Mouse (Mus musculus) hindbrain, embryonic 12.5 days (tissue): Measurements from ENCODE around the gene Sparc. TPM values are rescaled to one million over a fixed set of nuclear protein-coding genes. Genes with fewer than 3 reads are reported as not detected.

Experiments used
- ATAC-seq: fragments of 200-750 bp; cut with Nextera tagmentation; 2 replicates; pipeline ENCODE4 v1.8.0; 2017; ENCODE audit warnings: moderate TSS enrichment; ENCODE audit not compliant: low FRiP score
- H3K27ac ChIP-seq: fragments of 300-500 bp; sonication (generic); 2 replicates; pipeline ENCODE4 v1.5.1; 2016; ENCODE audit warnings: mild to moderate bottlenecking
- H3K27me3 ChIP-seq: fragments of 300-500 bp; sonication (generic); 2 replicates; pipeline ENCODE4 v1.6.1; 2016; ENCODE audit warnings: mild to moderate bottlenecking
- H3K36me3 ChIP-seq: fragments of 300-500 bp; sonication (generic); 2 replicates; pipeline ENCODE4 v1.6.1; 2016; ENCODE audit warnings: mild to moderate bottlenecking
- H3K4me1 ChIP-seq: fragments of 300-500 bp; sonication (generic); 2 replicates; pipeline ENCODE4 v1.6.1; 2016
- H3K4me2 ChIP-seq: fragments of 300-500 bp; sonication (generic); replicated peaks from 2 replicates; pipeline ENCODE4 v1.6.1; 2016; ENCODE audit warnings: mild to moderate bottlenecking
- H3K4me3 ChIP-seq: fragments of 300-500 bp; sonication (generic); 2 replicates; pipeline ENCODE4 v1.5.1; 2016; ENCODE audit warnings: mild to moderate bottlenecking
- H3K9ac ChIP-seq: fragments of 300-500 bp; sonication (generic); 2 replicates; pipeline ENCODE4 v1.6.1; 2016; ENCODE audit warnings: mild to moderate bottlenecking, moderate library complexity
- H3K9me3 ChIP-seq: fragments of 300-500 bp; sonication (generic); replicated peaks from 2 replicates; pipeline ENCODE4 v1.6.1; 2016; ENCODE audit warnings: mild to moderate bottlenecking
- WGBS: fragments of 180-500 bp; shearing (Covaris S2); methylation state at CpG from one replicate; pipeline ENCODE4 v1.1.7; 2016; 5-methylcytosine and 5-hydroxymethylcytosine counted together
- polyA plus RNA-seq: library from polyadenylated mRNA; unstranded; fragments of >200 nt; fragmentation: Nextera tagmentation; extraction: Ambion mirVana; gene quantifications from 2 replicates; pipeline ENCODE4 v1.2.1, GENCODE M21; 2016

The Sparc gene
- polyA plus RNA-seq, 1 experiment from 2014 or later, result 743 TPM

DNA sequence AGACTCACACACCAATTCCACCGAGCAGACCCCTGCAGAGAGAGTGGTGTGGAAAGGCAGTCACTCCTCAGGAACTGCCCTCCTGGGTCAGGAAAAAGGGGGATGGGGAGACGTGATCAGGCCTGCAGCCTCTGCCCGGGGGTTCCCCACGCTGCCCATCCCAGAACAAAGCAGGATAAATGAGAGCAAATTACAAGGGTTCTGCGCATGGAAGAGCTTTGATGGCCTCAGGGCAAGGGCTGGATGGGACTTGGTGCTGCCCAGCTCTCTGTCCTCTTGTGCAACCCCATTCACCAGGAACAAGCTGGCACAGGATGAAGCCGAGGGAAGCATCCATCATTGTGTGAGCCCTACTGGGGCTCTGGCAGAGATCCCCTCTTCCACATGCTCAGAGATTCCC lies 51.0 kb downstream of the Sparc start:
- Histone ChIP-seq H3K36me3 (no peaks in the 10 kb centered on the region), H3K9me3 (no peaks in the 10 kb centered on the region), H3K4me2 (no peak overlapping the region), H3K9ac (no peak overlapping the region), H3K27me3 (peaks cover 6% of the 10 kb centered on the region; the same call in 1 of the 2 replicates), H3K4me1 (peaks cover 4% of the 10 kb centered on the region; the same call in 1 of the 2 replicates), H3K27ac (no peak overlapping the region), H3K4me3 (no peak overlapping the region)
- WGBS, result 42% methylated on average over 6 of the region's 6 CpGs
- no peak for ATAC-seq

DNA sequence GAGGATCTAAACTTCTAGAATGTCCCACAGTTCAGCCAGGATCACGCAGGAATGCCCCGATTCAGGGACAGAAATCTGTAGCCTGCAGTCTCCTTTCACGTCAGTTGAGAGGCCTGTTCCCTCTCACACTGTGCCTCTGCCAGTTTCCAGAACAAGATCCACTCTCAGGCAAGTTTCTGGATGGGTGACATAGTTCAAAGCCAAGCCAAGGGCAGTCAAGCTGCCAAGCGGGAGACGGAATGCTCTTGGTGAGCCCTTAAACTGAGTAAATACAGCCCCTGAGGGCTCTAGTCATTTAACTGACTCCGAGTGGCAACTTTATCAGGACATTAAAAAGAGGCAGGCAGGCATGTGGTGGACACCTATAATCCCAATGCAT lies 53.9 kb downstream of the Sparc start:
- no peaks in the 10 kb centered on the region for H3K9me3 ChIP-seq
- 73% methylated on average over 6 of the region's 6 CpGs for WGBS
- ATAC-seq, result no peak
- no peak overlapping the region for H3K9ac ChIP-seq
- H3K4me1 ChIP-seq, result peaks cover 4% of the 10 kb centered on the region; the same call in 1 of the 2 replicates
- no peak overlapping the region for H3K27ac ChIP-seq
- H3K4me3 ChIP-seq, result no peak overlapping the region
- no peak overlapping the region for H3K4me2 ChIP-seq
- no peaks in the 10 kb centered on the region for H3K27me3 ChIP-seq
- no peaks in the 10 kb centered on the region for H3K36me3 ChIP-seq

DNA sequence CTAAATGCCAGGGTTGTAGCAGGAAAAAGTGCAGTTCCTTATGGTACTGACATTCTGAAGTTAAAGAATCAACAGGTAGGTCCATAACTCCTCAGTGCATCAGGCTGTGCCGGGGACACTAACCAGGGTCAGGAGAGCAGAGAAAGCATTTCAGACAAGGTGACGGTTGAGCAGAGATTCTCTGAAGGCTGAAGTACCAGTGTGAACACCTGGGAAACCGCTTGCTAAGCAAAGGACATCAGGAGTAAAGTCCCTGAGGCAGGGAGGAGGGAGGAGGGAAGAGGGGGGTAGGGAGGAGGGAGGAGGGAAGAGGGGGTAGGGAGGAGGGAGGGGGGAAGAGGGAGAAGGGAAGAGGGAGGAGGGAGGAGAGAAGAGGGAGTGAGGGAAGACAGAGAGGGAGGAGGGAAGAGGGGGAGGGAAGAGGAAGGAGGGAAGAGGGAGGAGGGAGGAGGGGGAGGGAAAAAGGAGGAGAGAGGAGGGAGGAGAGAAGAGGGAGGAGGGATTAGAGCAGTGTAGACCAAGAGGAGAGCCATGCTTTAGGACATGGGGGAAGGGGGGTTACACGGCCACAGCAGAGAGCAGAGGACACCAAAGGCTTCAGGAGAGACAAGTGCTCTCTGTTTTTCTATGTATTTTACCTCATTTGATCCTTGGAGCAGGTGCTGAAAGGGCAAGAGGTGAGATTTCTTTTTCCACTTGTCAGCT lies 54.4 kb downstream of the Sparc start:
- Histone ChIP-seq H3K4me3 (no peak overlapping the region), H3K27me3 (no peaks in the 10 kb centered on the region), H3K27ac (no peak overlapping the region), H3K9me3 (no peaks in the 10 kb centered on the region), H3K36me3 (no peaks in the 10 kb centered on the region), H3K4me1 (peaks cover 4% of the 10 kb centered on the region; the same call in 1 of the 2 replicates), H3K9ac (no peak overlapping the region), H3K4me2 (no peak overlapping the region)
- ATAC-seq, result no peak
- 66% methylated on average over 4 of the region's 4 CpGs for WGBS

DNA sequence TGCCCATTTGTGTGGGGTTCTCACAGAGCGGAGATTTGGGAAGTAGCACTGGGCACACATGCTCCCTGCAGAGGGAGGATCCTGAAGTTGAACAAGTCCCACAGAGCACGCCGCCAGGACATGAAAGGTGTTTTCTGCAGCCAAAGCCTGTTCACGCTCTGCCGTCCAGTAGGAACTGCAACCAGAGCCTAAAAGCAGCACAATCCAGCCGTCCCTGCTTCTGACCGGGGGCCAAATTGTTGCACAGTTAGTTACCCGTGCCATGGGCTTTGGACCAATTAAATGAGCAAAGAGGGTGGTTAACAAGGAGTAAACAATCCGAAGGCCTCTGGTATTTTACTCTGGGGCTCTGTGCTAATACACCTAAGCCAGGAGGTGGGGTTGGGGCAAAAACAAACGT lies 55.2 kb downstream of the Sparc start:
- Histone ChIP-seq H3K9ac (no peak overlapping the region), H3K4me1 (peaks cover 4% of the 10 kb centered on the region; the same call in 1 of the 2 replicates), H3K36me3 (no peaks in the 10 kb centered on the region), H3K4me3 (no peak overlapping the region), H3K27ac (no peak overlapping the region), H3K9me3 (no peaks in the 10 kb centered on the region), H3K4me2 (no peak overlapping the region), H3K27me3 (no peaks in the 10 kb centered on the region)
- no peak for ATAC-seq
- 79% methylated on average over 10 of the region's 10 CpGs for WGBS

DNA sequence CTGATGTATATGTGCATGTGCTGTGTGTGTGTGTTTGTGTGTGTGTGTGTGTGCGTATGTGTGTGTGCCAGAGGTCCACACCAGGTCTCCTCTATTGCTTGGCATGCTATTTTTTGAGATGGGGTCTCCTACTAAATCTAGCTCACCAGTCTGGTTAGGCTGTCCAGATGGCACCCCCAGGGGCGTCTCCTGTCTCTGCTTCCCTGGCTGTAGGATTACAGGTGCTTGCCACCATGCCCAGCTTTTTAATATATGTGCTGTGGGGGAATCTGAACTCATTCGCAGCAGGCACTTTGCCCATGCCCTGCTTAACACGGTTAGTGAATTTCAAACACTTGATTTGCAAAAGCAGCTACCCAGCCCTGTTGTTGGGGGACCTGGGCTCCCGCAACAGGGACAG lies 57.1 kb downstream of the Sparc start:
- Histone ChIP-seq H3K9ac (no peak overlapping the region), H3K4me1 (no peaks in the 10 kb centered on the region), H3K27me3 (no peaks in the 10 kb centered on the region), H3K9me3 (no peaks in the 10 kb centered on the region), H3K4me2 (no peak overlapping the region), H3K36me3 (no peaks in the 10 kb centered on the region), H3K27ac (no peak overlapping the region), H3K4me3 (no peak overlapping the region)
- WGBS, result 85% methylated on average over 5 of the region's 5 CpGs
- ATAC-seq, result no peak

DNA sequence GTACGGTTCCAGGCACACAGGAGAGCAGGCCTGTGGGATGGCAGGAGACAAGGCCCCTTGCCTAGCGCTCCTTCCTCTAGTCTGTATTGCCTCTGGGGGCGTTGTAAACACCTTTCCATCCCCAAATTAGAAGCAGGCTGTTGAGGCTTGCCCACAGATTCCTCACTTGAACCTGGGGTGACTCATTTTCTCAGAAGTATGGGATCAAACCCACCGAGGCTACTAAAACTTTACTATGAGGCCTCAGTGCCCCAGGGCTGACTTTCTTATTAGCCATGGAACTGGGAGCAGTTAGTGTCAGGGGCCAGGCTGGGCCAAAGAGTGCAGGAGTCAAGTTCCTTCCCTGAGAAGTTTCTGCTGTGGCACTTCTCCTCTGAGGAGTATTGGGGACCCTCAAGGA lies 57.7 kb downstream of the Sparc start:
- no peak overlapping the region for H3K9ac ChIP-seq
- ATAC-seq, result no peak
- no peaks in the 10 kb centered on the region for H3K4me1 ChIP-seq
- H3K4me2 ChIP-seq, result no peak overlapping the region
- H3K27ac ChIP-seq, result no peak overlapping the region
- H3K27me3 ChIP-seq, result no peaks in the 10 kb centered on the region
- H3K4me3 ChIP-seq, result no peak overlapping the region
- no peaks in the 10 kb centered on the region for H3K36me3 ChIP-seq
- WGBS, result 58% methylated on average over 4 of the region's 4 CpGs
- no peaks in the 10 kb centered on the region for H3K9me3 ChIP-seq

DNA sequence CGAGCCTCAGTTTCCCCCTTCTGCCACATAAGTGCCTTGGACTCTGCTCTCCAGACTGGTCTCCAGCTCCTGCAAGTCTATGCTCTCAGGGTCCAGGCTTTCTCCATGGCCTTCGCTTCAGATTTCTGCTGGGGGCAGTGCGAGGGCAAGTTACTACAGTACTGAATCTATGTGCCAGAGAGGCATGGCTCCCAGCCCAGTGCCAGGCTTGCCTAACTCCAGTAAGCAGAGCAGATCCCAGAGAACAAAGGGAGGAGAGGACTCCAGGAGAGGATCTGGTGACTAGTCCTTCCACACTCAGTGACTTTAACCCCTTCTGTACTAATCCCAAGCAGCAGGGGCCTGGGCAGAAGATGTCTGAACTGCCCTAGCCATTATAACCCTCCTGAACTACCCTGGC lies 58.3 kb downstream of the Sparc start:
- H3K36me3 ChIP-seq, result no peaks in the 10 kb centered on the region
- H3K4me3 ChIP-seq, result no peak overlapping the region
- H3K4me2 ChIP-seq, result no peak overlapping the region
- ATAC-seq, result no peak
- H3K27me3 ChIP-seq, result no peaks in the 10 kb centered on the region
- no peak overlapping the region for H3K9ac ChIP-seq
- H3K27ac ChIP-seq, result no peak overlapping the region
- no peaks in the 10 kb centered on the region for H3K4me1 ChIP-seq
- H3K9me3 ChIP-seq, result no peaks in the 10 kb centered on the region
- 82% methylated on average over 3 of the region's 3 CpGs for WGBS

DNA sequence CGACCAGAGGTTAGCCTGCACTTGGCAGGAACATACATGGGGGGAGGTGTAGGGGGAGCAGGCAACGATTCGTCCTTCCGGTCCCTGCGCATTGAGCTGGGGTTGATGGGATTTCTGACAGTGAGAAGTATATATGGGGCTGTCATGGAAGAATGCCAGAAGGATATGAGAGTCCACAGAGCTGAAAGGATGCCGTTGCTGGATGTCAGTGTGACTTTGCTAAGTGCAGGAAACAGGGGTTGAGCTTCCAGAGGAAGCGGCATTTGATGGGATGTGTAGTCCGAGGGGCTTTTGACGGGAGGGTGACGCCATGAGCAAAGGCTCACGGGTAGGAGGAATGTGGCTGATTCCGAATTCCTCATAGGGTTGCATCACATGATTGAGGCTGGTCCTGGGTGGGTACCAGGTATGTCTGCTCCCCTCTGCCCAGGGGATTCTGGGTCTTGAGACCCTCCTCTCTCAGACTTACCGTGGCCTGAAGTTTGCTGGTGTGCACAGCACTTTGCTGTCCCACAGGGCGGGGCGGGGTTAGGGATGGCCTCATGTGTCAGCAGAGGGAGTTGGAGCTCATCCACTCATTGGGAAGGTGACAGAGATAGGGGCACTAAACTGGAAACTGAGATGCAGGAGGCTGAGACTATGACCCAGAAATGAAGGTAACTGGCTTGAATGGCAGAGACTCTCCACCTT lies 64.7 kb downstream of the Sparc start:
- 78% methylated on average over 15 of the region's 15 CpGs for WGBS
- Histone ChIP-seq H3K27me3 (no peaks in the 10 kb centered on the region), H3K9me3 (no peaks in the 10 kb centered on the region), H3K4me2 (no peak overlapping the region), H3K9ac (no peak overlapping the region), H3K27ac (no peak overlapping the region), H3K4me1 (no peaks in the 10 kb centered on the region), H3K36me3 (no peaks in the 10 kb centered on the region), H3K4me3 (no peak overlapping the region)
- ATAC-seq, result no peak

DNA sequence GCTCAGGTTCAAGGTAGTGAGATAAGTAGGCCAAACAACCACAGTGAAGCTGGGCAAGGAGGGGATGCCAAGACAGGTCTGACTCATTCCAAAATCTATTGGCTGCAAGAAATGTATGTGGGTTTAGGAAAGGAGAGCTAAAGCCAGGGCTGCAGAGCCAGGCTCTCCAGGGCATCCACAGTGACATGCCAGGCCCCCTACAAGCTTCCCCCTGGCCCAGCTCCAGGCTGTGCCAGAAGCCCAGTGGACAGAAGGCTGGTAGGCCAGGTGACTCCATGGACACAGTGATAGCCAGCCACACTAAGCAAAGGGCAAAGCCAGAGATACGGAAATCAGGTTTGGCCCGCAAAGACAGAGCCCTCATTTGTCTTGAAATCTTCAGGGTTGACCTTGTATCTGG lies 66.1 kb downstream of the Sparc start:
- no peaks in the 10 kb centered on the region for H3K36me3 ChIP-seq
- H3K4me2 ChIP-seq, result no peak overlapping the region
- ATAC-seq, result no peak
- H3K4me1 ChIP-seq, result no peaks in the 10 kb centered on the region
- WGBS, result 78% methylated on average over 2 of the region's 2 CpGs
- H3K9ac ChIP-seq, result no peak overlapping the region
- H3K27ac ChIP-seq, result no peak overlapping the region
- no peaks in the 10 kb centered on the region for H3K27me3 ChIP-seq
- H3K9me3 ChIP-seq, result no peaks in the 10 kb centered on the region
- H3K4me3 ChIP-seq, result no peak overlapping the region

Other genes starting within 250 kb of the Sparc start
- 0.40 and 0.52 TPM in 2 replicates for gene Slc36a2, start 238.1 kb downstream of the Sparc start, polyA plus RNA-seq
- gene Slc36a1, start 218.8 kb downstream of the Sparc start, polyA plus RNA-seq, result 1.5 and 2.3 TPM in 2 replicates
- gene Fat2, start 86.6 kb downstream of the Sparc start, polyA plus RNA-seq, result 0.07 and 0.10 TPM in 2 replicates
- 236 and 284 TPM in 2 replicates for gene Atox1, start 38.1 kb upstream of the Sparc start, polyA plus RNA-seq
- 184 and 189 TPM in 2 replicates for gene G3bp1, start 46.5 kb upstream of the Sparc start, polyA plus RNA-seq
- 3.5 and 3.9 TPM in 2 replicates for gene Glra1, start 185.0 kb upstream of the Sparc start, polyA plus RNA-seq